Mouse (Mus musculus) MEL (cell line): Measurements from ENCODE around the gene Ankrd33b.

ENCODE experiments used
- CHD2 ChIP-seq: IDR thresholded peaks from 2 replicates; pipeline ENCODE4 v1.6.1; 2011; ENCODE audit warnings: low read length, improper control_type of control experiment
- CTCF ChIP-seq, 3 experiments: IDR thresholded peaks in 2 of 3; conservative IDR thresholded peaks in 1 of 3; 2 replicates each; pipeline ENCODE4 v1.5.1; 2011 to 2012; ENCODE audit warnings: low read length in 3 of 3, low read depth in 2 of 3, mild to moderate bottlenecking in 2 of 3, improper control_type of control experiment in 1 of 3, inconsistent platforms in 1 of 3, mixed read lengths in 1 of 3, moderate library complexity in 1 of 3; ENCODE audit not compliant: control insufficient read depth in 1 of 3, insufficient read depth in 1 of 3, poor library complexity in 1 of 3, severe bottlenecking in 1 of 3
- E2F4 ChIP-seq: IDR thresholded peaks from 2 replicates; pipeline ENCODE4 v1.6.1; 2011; ENCODE audit warnings: low read depth, low read length, improper control_type of control experiment, borderline replicate concordance
- EP300 ChIP-seq, 2 experiments: IDR thresholded peaks; 2 replicates each; pipeline ENCODE4 v1.6.1; 2011; ENCODE audit warnings: improper control_type of control experiment in 2 of 2, low read length in 2 of 2, low read depth in 1 of 2, mild to moderate bottlenecking in 1 of 2
- JUND ChIP-seq: IDR thresholded peaks from 2 replicates; pipeline ENCODE4 v1.6.1; 2011; ENCODE audit warnings: low read depth, mild to moderate bottlenecking, improper control_type of control experiment, low read length
- MAFK ChIP-seq: IDR thresholded peaks from 2 replicates; pipeline ENCODE4 v1.6.1; 2011; ENCODE audit warnings: low read depth, mild to moderate bottlenecking, low read length, improper control_type of control experiment, borderline replicate concordance
- NELFE ChIP-seq: IDR thresholded peaks from 2 replicates; pipeline ENCODE4 v1.6.1; 2011; ENCODE audit warnings: low read depth, low read length, improper control_type of control experiment
- POLR2A ChIP-seq, 2 experiments: IDR thresholded peaks; 2 replicates each; pipeline ENCODE4 v1.6.1; 2011 to 2012; ENCODE audit warnings: low read length in 2 of 2, mild to moderate bottlenecking in 2 of 2, control low read depth in 1 of 2, improper control_type of control experiment in 1 of 2, low read depth in 1 of 2, moderate library complexity in 1 of 2; ENCODE audit not compliant: control insufficient read depth in 1 of 2, insufficient read depth in 1 of 2, poor library complexity in 1 of 2
- SIN3A ChIP-seq: IDR thresholded peaks from 2 replicates; pipeline ENCODE4 v1.6.1; 2012; ENCODE audit warnings: low read length, improper control_type of control experiment, inconsistent platforms
- TBP ChIP-seq: IDR thresholded peaks from 2 replicates; pipeline ENCODE4 v1.8.0; 2011; ENCODE audit warnings: low read depth, low read length, improper control_type of control experiment
- USF1 ChIP-seq: IDR thresholded peaks from 2 replicates; pipeline ENCODE4 v1.6.1; 2014; ENCODE audit warnings: low read depth, mild to moderate bottlenecking, inconsistent platforms, low read length, improper control_type of control experiment, moderate library complexity
- ZC3H11A ChIP-seq: IDR thresholded peaks from 2 replicates; pipeline ENCODE4 v1.6.1; 2012; ENCODE audit warnings: low read depth, mild to moderate bottlenecking, inconsistent platforms, low read length, improper control_type of control experiment

DNA sequence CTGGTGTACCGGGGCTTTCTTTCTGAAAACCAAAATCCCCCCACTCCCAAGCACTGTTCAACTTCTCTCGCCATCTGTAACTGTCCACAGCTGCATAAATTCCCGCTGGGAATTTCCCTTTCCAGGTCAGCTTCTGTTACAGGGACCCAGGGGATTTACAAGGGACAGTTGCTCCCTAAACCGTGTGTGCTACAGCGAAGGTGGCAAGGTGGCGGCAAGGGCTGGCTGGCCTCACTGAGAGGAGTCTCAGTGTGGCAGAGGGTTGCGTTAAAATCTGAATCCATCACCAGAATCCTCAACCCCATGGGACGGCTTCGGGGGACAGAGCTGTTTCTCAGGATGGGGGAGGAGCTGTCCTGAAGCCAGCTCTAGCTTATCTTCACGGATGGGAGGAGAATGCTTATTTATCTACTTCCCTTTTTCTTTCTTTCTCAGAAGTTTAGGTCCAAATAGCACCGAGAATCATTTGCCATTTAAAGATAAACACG, 1.6 kb upstream of the Ankrd33b start:
- TF ChIP-seq POLR2A (IDR thresholded peaks at IDR 0.05; ENCODE audit: control insufficient read depth in 1 of 2, insufficient read depth in 1 of 2, low read depth in 1 of 2, low read length in 2 of 2, poor library complexity in 1 of 2) (peak in 1 of 2 experiments; percentile 31; a peak in 1 of 4 replicates), CTCF (IDR thresholded peaks at IDR 0.05 in 2 of 3, conservative IDR thresholded peaks at IDR 0.05 in 1 of 3; ENCODE audit: control insufficient read depth in 1 of 3, insufficient read depth in 1 of 3, low read depth in 2 of 3, low read length in 3 of 3, poor library complexity in 1 of 3, severe bottlenecking in 1 of 3) (no peak), MAFK (no peak), ZC3H11A (peak; percentile 0; the same call in 1 of the 2 replicates), NELFE (no peak), EP300 (IDR thresholded peaks at IDR 0.05; ENCODE audit: low read depth in 1 of 2, low read length in 2 of 2) (peak; percentile 91 to 94), TBP (peak; percentile 70), CHD2 (peak; percentile 46), E2F4 (no peak; the same call in 1 of the 2 replicates), JUND (no peak), SIN3A (peak; percentile 81), USF1 (no peak)
